In genomic region chr16:9857758-9858157, GRCm38 (mm10) we compare ENCODE assay signal across 21 mouse cellular contexts.
DNase-seq lines count a peak whose midpoint lies in the region; ATAC-seq lines count a peak whose summit lies in the region.
"Had no signal": no experiment of that assay in that cellular context is flagged by ENCODE, and none has a peak within 500 bp of the region (broad histone marks: within the 10 kb centered on the region; RNA-seq: fewer than 3 reads in every experiment).

No protein-coding gene starts in this region.

- H3K4me2 ChIP-seq in forebrain, embryonic 13.5 days: no peak overlapping the region
- H3K4me2 ChIP-seq: embryonic facial prominence, embryonic 12.5 days; forebrain, embryonic 12.5 days; heart, embryonic 11.5 days; heart, embryonic 15.5 days; hindbrain, embryonic 12.5 days had no signal

- no peaks in the 10 kb centered on the region for H3K27me3 ChIP-seq in limb, embryonic 10.5 days (ENCODE audit: low read depth, poor library complexity, severe bottlenecking)
- H3K27me3 ChIP-seq in forebrain, embryonic 13.5 days: no peaks in the 10 kb centered on the region
- H3K27me3 ChIP-seq: embryonic facial prominence, embryonic 12.5 days; forebrain, embryonic 12.5 days; heart, embryonic 15.5 days; hindbrain, embryonic 12.5 days had no signal

- WGBS in limb, embryonic 10.5 days: 67% methylated on average over 2 of the region's 2 CpGs
- 79% methylated on average over 2 of the region's 2 CpGs for WGBS in forebrain, embryonic 13.5 days

- DNase-seq in heart, adult 11 months: peak; percentile 39
- DNase-seq in heart, postnatal 10 days: no peak
- DNase-seq in cerebellum, adult 18-20 months: peak; percentile 52 to 63
- DNase-seq in cerebellum, adult 9-11 months: peak; percentile 62
- DNase-seq in limb, embryonic 10.5 days (ENCODE audit: low spot score): no peak
- DNase-seq in heart, adult 9 months (ENCODE audit: low spot score in 2 of 2): no peak
- DNase-seq: adrenal gland, postnatal 14 days; gastrocnemius, postnatal 36 days; heart, adult 18-20 months; heart, postnatal 36 days; kidney, adult 8-10 months had no signal

- H3K4me3 ChIP-seq in limb, embryonic 10.5 days: no peak overlapping the region
- no peak overlapping the region for H3K4me3 ChIP-seq in forebrain, embryonic 13.5 days
- H3K4me3 ChIP-seq: embryonic facial prominence, embryonic 12.5 days; forebrain, embryonic 12.5 days; heart, embryonic 15.5 days; hindbrain, embryonic 12.5 days had no signal

- no peaks in the 10 kb centered on the region for H3K9me3 ChIP-seq in limb, embryonic 10.5 days (replicated peaks)
- no peaks in the 10 kb centered on the region for H3K9me3 ChIP-seq in forebrain, embryonic 13.5 days (replicated peaks)
- H3K9me3 ChIP-seq: embryonic facial prominence, embryonic 12.5 days; forebrain, embryonic 12.5 days; heart, embryonic 15.5 days; hindbrain, embryonic 12.5 days had no signal

- no peaks in the 10 kb centered on the region for H3K36me3 ChIP-seq in limb, embryonic 10.5 days
- no peaks in the 10 kb centered on the region for H3K36me3 ChIP-seq in forebrain, embryonic 13.5 days (ENCODE audit: poor library complexity, severe bottlenecking)
- H3K36me3 ChIP-seq: embryonic facial prominence, embryonic 12.5 days; forebrain, embryonic 12.5 days; heart, embryonic 15.5 days; hindbrain, embryonic 12.5 days had no signal

- H3K4me1 ChIP-seq in limb, embryonic 10.5 days: no peaks in the 10 kb centered on the region
- no peaks in the 10 kb centered on the region for H3K4me1 ChIP-seq in forebrain, embryonic 13.5 days
- H3K4me1 ChIP-seq: embryonic facial prominence, embryonic 12.5 days; forebrain, embryonic 12.5 days; heart, embryonic 15.5 days; hindbrain, embryonic 12.5 days had no signal

- H3K9ac ChIP-seq in forebrain, embryonic 13.5 days: no peak overlapping the region
- H3K9ac ChIP-seq: embryonic facial prominence, embryonic 12.5 days; forebrain, embryonic 12.5 days; heart, embryonic 15.5 days; hindbrain, embryonic 12.5 days had no signal

- intact Hi-C loops in heart, postnatal 10 days (cut with DNase I): no loop called here

- ATAC-seq in forebrain, embryonic 13.5 days: no peak
- ATAC-seq: activated CD4-positive, CD25-positive, alpha-beta regulatory T cell, adult 4 months; hindbrain, embryonic 16.5 days; inflammation-experienced regulatory T-cells, adult 6 months; intestine, postnatal 0 days had no signal

- H3K27ac ChIP-seq in limb, embryonic 10.5 days: no peak overlapping the region
- no peak overlapping the region for H3K27ac ChIP-seq in forebrain, embryonic 13.5 days
- H3K27ac ChIP-seq: embryonic facial prominence, embryonic 12.5 days; forebrain, embryonic 12.5 days; heart, embryonic 15.5 days; hindbrain, embryonic 12.5 days had no signal

Comparison
In these comparisons a context has a peak if more than half of its experiments do, and no peak if none do; other contexts are left out.
1. DNase-seq: peak in heart, adult 11 months (single experiment), cerebellum, adult 18-20 months (2 of 2) and cerebellum, adult 9-11 months (single experiment); none in heart, postnatal 10 days (0 of 2), limb, embryonic 10.5 days (single experiment) and heart, adult 9 months (0 of 2).